Mouse (Mus musculus) adipocyte (in vitro differentiated cells): ENCODE data around the gene Dgkh.
"Not testable (repeated sequence)": the region's sequence is repeated elsewhere in the genome, so short reads cannot be mapped to it uniquely, and the experiment has no call there.

Experiments
- DNase-seq: peaks from one replicate; pipeline ENCODE4 v3.0.0-alpha.2; 2016; ENCODE audit warnings: low spot score

Dgkh gene

DNA sequence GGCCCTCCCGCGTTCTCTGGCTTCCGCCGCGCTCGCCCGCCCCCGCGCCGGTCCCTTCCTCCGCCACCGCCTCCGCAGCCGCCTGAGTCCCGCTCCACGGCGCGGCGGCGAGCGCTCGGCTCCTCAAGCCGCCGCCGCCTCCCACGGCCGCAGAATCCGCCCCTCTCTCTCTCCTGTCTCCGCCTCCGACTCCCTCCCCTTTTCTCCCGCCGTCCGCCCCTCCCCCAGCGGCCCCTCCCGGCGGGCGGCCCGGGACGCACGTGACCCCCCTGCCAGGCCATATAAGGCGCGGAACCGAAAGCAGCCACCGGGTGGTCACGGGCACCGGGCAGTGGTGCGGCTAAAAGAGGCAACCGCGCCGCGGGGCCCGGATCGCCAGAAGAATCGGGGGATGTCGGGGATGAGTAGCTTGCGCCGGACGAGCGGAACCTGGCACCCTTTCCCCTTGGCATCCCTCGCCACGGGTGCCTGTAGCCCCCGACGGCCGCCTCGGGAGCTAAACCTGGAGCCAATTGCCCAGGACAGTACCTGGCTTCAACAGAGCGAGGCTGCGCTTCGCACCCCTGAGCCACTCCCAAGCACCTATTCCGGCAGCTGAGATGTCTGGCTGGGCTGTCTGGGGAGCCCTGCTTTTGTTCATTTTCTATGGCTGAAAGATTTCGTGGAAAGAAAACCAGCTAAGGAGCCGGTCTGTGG lies at the start of gene Dgkh:
TSS of gene Dgkh (minus strand) at position 160 of the 696 bp plus-strand sequence.
- peak; percentile 69 for DNase-seq

DNA sequence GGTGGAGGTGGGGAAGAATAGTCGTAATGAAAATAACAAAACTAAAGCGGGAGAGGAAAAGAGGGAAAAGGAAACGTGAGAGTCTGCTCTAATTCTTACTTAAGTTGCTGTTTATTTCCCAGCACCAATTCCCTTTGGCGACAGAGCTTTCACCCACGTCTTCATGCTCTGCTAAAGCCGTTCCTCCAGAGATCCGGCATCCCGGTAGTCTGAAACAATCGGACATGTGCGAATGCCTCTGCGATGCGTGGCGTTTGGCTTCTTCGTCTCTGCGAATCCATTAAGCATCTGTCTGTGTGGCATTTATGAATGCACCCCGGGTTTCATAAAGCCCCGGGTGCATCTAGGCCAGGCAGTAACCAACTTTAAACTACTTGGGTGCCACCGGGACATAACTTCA lies 44.6 kb upstream of the Dgkh start:
- DNase-seq: no peak

DNA sequence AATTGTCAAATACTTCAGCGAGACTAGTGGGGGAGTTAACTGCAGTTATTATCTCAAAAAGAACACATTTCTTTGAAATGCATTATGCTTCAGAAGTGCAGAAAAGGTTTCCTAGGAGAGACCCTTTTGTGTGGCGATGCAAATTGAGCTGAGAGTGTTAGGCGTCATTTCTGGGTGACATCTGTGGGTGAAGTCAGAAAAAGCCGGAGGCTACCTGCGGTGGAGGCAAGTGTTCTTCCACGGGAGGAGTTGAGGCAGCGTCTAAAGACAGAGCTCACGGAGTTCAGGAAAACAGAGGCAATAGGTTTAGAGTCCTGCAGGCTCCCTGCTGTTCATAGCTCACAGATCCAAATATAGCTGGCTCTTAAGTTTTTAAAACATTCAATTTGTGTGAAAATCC lies 44.1 kb upstream of the Dgkh start:
- DNase-seq: no peak

DNA sequence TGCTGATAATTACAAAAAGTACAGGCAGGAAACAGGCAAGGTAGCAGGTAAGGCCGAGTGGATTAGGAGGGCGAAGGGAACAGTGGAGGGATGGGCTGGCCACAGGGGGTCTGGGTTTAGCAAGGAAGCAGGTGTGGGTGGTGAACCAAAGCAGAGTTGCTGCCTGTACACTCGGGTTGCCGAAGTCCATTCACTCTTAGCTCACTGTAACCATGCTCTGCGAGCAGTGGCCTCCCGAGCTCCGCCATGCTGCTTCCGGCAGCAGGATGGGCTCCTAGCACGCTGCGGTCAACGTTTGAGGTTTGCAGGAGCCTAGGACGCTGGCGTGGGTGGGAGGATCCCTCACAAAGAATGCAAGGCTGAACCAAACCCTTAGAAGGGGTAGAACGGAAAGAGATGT lies 43.1 kb upstream of the Dgkh start:
- no peak for DNase-seq

DNA sequence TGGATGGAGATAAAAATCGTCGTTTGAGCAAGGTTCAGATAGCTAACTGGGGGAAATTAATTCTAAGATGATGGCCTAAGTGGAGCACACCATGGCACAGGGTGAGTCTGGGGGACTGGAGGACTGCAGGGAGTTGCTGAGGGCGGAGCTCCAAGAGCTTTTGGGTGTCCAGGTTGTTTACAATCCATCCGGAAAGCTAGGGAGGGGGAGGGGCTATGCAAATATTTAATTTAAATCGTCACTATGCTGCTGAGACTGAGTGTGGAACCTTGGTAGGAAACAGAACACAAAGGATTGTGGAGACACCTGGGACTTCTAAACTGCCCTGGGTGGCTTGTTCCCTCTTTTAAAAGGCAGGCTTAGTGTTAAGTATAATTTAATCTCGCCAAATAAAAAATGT lies 42.6 kb upstream of the Dgkh start:
- no peak for DNase-seq

DNA sequence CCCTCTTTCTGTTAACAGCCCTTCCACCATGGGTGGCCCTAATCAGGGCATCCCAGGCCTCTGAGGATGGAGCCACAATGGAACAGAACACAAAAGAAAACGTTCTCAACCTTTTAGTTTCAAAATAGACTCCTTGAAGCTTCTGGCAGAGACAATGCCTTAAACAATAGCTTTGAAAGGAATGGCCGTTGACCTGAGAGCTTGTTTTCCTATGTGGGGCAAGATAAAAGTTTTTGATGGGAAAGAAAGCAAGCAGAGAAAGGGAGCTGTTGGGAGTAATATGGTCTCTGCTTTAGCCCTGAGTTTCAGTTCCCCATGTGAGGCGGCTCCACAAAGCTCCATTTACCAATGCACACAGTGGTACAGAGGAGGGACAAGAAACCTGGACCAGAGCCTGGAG lies 37.9 kb upstream of the Dgkh start:
- DNase-seq: no peak

DNA sequence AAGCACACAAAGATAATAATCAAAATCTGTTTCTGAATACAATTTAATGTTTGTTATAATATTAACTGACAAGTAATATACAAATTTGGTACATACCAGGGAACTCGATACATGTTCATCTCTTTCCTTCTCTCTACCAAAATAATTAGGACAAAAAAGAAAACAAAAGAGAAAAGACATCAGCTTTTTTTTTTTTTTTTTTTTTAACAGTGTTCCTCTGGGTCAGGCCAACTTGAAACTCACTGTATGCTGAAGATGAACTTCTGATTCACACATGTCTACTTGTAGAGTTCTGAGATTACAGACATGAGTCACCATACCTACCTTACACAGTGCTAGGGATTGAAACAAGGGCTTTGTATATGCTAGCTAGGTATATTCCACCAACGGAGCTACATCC lies 28.5 kb upstream of the Dgkh start:
- no peak for DNase-seq

DNA sequence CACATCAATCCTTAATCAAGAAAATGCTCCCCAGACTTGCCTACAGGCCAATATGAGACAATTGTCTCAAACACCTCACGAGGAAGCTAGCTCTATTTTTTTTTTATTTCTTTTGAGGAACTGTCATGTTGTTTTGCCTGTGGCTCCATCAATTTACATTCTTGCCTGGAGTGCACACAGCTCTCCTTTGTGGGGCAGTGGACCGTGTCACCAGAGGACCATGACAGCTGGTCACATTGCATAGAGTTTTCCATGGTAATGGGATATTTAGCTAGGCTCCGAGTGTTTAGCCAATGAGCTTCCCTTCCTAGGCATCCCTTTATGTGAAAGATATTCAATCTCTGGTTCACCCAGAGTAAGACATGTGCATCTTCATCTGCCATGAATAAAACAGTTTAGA lies 26.9 kb upstream of the Dgkh start:
- DNase-seq: no peak

DNA sequence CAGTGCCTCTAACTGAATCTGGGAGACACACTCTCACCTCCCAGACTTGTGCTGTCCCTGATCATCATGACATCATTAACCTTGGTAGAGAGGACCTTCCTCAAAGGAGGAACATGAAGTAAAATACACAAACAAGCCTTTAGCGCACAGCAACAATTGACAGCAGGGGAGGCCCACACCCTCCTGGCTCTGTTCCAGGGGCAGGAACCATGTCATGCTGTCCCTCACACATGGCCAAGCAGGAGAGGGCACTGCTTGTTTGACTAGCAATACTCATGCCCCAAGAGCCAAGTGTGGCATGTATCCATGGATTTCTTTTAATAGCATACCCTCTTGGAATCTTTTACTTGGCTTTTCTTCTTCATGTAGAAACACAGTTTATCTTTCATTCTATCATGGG lies 22.7 kb upstream of the Dgkh start:
- DNase-seq: no peak

DNA sequence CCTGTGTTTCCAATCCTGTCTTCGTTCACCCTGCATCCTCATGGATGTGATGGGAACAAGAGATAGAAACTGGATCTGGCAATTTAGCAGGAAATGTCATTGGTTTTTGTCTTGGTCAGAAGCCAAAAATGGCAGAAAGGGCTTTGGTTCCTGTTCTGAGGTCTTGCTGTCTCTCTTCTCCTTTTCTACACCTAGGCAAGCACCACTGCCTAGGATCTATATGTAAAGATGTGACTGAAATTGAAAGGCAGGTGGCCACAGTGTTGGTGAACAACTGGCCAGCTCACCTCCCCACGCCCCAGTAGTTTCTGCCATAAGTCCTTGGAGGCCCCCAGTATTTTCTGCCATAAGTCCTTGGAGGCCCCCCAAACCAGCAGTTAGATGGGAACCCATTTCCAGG lies 16.1 kb upstream of the Dgkh start:
- no peak for DNase-seq

DNA sequence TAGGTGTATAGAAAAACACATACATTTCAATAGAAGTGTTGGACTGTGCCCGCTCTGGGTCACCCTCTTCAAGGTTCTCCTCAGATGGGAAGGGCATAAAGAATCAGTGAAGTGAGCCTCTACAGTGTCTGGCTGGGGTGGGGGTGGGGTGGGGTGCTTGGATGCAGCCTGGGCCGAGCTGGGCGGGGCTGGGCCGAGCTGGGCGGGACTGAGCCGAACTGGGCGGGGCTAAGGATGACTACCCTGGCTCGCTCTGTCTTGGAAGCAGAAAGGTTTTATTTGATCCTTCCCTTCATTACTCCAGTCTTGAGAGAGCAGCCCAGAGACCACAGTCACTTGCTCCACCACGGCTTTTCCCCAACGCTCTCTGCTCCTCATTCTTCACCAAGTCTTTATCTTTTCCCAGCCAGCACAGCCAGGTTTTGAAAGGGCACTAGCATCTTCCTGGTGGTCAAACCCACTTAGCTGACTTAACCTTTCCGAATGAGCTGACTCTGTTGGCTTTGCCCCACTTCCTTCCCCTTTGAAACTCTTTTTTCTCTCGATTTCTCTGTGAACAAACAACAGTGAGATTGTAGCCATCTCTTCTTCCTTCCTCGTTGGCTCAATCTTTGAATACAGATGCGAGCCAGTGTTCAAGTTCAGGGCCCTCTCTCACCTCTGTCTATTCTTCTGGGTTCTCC lies 15.5 kb upstream of the Dgkh start:
- DNase-seq: no peak

DNA sequence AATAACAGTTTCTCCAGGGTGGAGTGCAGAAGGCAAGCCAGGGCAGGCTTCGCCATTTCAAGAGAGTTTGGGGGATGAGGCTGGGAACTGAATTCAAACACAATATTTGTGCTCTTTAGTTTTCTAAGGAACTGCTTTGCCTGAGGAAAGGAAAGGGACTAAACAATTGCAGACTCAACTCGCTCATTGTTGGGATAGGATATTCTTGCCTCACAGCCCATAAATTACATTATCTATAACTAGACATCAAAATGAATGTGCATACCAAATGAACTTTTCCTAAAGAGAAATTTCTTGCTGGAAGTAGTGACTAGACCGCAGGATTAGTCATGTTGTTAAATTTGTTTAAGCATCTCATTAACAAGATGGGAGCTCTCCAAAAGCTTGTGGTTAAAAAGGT lies 14.9 kb upstream of the Dgkh start:
- no peak for DNase-seq

DNA sequence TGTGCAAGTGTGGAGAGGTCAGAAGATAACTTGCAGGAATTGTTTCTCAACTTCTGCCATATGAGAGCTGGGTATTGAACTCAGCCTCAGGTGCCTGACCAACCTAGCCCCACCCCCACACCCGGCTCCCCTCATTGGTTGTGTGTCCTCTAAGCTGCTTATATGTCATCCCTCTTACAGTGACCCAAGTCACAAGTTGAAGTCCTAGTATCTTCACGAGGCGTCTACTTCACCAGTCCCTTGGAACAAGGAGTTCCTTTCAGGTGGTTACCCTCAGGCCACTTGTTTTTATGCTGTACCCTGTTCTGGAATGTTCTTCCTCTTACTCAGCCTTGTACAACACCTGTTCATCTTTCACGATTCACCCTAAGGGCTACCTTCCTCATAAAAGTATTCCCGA lies 2.0 kb upstream of the Dgkh start:
- no peak for DNase-seq

DNA sequence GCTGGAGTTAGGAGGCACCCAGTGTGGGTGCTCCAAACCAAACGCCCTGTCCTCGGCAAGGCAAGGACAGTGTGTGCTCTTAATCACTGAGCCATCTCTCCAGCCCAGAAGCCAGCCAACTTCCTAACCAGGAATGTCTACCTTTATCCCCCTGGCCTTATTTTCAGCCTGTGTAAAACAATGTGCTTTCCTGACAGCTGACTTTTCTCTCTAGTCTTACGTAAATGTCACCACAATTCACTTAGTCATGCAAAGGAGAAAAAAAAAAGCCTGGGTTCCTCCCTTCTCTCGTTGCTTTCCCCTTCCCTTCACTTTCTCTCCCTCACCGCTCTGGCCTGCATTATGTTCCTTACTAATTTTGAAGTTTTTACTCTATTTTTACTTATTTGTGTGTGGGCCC lies 1.6 kb upstream of the Dgkh start:
- DNase-seq: peak; percentile 14

DNA sequence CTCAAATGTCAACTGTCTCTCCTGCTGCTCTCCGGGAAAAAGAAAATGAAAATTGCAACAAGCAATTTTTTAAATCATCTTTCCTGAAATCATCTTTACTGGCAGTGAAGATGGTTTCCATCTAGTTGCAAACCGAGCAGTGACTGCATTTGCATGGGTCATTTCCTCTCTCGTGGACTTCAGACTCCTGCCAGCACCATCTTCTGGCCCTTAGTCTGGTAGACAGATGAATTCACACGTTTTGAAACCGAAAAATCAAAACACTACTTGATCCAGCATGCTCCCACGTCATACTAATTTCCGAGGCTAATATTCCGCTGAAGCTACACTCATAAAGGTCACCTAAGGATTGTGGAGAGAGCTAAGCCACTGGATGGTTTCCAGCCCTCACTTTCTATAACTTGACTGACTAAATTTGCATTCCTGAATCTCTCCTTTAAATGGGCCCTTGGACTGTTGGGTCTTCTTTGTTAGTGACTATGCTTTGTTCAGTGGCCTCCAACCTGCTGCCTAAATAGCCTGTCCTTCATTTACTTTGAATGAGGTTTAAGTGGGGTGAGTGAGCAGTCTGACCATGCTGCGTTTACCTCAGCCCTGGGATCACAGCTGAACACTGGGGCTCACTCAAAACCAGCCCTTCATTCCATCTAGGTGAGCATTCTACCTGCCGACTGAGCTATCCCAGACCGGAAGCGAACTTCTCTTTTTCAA lies 945 bp upstream of the Dgkh start:
- peak; percentile 12 for DNase-seq

DNA sequence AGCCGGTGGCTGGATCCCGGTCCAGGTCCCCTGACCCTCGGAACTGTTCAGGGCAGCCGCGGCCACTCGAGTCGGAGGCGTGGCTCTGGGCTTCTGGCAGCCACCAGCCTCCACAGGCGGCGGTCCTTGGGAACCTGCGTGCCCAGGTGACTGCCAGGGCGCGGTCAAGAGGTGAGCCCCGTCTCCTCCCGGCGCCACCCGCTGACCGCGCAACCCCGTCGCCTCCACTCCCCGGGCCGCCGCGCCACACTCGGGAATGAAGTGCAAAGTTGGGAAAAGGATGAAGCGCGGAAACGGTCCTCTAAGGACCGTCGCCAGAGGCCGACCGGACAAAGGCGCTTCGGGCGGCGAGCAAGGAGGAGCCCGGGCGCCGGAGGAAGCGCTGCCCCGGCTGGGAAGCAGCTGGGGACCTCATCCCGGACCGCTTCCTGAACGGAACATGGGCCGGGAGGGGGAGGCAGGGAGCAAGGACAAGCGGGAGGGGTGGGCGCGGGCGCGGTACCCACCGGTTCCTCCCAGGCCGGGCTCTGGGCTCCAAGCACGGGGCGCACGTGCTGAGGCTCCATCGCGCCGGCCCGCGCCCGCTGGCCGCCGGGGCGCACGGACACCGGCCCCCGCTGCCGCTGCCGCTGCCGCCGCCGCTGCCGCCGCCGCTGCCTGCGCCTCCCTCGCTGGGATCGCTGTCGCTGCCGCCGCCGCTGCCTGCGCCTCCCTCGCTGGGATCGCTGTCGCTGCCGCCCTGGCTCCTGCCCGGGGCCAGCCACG lies 542 bp downstream of the Dgkh start:
- peak; percentile 9 for DNase-seq

DNA sequence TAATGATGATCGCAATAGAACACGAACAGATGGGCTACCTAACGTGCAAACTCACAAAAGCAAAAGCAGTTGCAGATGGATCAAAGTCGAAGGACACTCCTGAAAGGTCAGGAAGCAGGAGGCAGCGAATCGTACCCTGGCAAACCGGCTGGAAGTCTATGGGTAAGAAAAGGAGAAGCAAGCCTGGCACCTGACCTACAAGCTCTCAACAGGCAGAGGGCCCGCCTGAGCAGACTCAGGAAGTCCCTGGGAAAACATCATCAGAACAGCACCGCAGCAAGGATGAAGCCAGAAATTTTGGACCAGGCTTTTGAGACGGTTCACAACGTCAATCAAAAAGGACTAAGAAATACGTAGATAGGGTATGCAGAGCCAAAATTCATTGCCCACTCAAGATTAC lies 1.3 kb downstream of the Dgkh start:
- DNase-seq: no peak

DNA sequence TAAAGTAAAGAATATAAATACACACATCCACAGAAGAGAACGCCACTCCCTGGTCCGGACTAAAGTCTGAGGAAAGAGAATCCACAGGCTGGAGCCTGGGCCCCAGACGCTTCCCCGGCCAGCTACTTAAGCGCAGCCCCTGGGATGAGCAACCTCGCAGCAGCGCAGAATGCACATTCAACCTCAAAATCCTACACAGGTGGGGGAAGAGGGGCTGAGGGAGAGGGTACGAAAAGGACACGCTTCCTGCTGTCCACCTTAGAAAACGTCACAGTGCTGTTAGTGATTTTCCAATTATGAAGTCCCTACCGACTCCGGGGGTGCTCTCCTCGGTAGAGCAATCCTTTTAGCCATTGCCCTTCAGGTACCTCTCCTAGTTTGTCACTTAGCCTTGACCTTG lies 6.6 kb downstream of the Dgkh start:
- no peak for DNase-seq

DNA sequence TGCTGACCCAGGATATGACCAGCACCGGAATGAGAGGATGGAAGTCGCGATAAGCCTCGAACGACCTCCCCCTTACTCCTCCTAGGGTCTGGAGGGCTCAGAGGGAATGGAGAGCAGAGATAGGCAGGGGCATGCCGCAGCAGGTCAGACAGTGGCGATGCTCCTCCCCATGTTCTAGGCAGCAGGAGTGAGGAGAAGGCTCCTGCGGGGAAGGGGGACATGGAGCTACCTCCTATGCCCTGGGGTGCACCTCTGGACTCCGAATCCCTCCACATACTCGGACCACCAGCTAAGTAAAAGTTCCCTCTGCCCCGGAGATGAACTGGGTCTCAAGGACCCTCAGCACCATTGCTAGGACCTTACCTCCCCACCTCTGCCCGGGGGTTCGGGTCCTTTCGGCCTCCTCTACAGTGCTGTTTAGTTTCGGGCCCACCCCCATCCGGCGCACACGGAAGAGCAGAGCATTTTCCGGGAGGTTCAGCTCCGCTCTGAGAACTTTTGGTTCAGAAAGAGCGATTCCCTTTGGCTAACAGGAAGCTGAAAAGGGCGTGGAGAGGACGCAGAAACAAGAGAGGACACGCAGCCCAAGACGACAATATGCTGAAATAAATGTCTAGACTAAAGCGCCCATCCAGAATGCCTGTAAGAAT lies 7.1 kb downstream of the Dgkh start:
- DNase-seq: no peak

DNA sequence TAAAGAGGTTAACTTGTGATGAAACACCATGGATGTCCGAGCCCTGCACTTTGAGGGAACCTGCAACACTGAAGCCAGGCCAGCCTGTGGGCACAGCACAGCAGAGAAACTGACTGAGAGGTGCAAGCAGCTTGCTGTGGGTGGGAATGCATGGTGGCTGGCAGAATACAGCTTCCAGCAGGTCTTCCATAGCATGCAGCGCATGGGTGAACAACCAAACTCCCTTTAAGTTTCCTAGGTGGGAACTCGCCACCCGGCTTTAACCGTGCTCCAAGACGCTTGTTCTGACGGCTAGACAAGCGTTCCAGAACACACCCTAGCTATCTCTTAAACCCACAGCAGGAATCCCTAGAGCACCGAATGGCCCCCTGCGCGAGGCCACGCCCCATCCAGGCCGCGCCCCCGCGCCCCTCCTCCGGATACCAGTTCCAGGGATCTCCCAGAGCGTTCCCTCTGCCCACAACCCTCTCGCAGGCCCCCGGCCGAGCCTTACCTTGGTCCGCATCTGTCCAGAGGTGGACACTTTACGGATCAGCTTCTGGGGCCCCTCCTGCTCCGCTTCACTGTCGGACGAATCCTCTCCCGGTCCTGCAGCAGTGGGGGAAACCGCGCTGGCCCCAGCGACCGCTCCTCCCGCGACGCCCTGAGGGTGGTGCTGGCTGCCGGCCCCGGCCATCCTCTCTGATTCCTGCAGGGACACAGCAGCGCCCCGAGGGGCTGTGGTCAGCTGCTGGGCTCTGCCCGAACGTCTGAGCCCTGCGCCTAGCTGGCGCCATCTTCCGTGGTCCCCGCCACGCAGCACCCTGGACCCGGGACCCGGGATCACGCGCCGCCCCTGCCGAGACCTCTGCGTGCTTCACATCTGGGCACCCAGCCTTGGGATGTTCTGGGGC lies 7.9 kb downstream of the Dgkh start:
- DNase-seq: no peak

DNA sequence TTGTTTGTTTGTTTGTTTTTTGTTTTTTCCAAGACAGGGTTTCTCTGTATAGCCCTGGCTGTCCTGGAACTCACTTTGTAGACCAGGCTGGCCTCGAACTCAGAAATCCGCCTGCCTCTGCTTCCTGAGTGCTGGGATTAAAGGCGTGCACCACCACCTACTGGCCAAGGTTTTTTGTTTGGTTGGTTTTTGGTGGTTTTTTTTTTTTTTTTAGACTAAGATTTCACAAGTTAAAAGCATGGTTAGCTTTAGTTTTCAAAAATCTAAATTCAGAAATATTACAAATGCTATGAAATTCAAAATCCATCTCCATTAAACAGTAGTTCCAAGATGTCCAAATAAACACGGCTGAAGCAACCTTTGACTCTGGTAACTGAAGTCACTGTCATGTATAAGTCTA lies 8.9 kb downstream of the Dgkh start:
- DNase-seq: not testable (repeated sequence)
